Comparison of ENCODE assay signal across 8 mouse cellular contexts in the genomic region with DNA sequence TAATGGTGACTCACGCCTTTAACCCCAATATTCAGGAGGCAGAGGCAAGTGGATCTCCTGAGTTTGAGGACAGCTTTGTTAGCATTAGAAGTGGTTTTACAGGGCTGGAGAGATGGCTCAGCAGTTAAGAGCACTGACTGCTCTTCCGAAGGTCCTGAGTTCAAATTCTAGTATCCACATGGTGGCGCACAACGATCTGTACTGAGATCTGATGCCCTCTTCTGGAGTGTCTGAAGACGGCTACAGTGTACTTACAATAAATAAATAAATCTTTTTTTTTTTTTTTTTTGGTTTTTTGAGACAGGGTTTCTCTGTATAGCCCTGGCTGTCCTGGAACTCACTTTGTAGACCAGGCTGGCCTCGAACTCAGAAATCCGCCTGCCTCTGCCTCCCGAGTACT. TPM values are rescaled to one million over a fixed set of nuclear protein-coding genes. Genes with fewer than 3 reads are reported as not detected.
DNase-seq lines count a peak whose midpoint lies in the region; ATAC-seq and TF ChIP-seq lines count a peak whose summit lies in the region.
"Not testable (repeated sequence)": the region's sequence is repeated elsewhere in the genome, so short reads cannot be mapped to it uniquely, and the experiment has no call there.
"Had no signal": no experiment of that assay in that cellular context is flagged by ENCODE, and none has a peak within 500 bp of the region (broad histone marks: within the 10 kb centered on the region; RNA-seq: fewer than 3 reads in every experiment).

No protein-coding gene starts in this region.

- 83% methylated on average over 5 of the region's 8 CpGs for WGBS in lung, embryonic 14.5 days
- 91% methylated on average over 5 of the region's 8 CpGs for WGBS in midbrain, postnatal 0 days

- H3K4me3 ChIP-seq in MEL (ENCODE audit: control insufficient read depth in 1 of 2, insufficient read depth in 1 of 2, low read depth in 2 of 2, low read length in 2 of 2); lung, embryonic 14.5 days (ENCODE audit: low read depth, low read length); midbrain, postnatal 0 days (ENCODE audit: low read depth, low read length): not testable (repeated sequence)

- H3K36me3 ChIP-seq in MEL (ENCODE audit: control insufficient read depth in 1 of 2, insufficient read depth in 2 of 2, low read length in 2 of 2); lung, embryonic 14.5 days (ENCODE audit: insufficient read depth); midbrain, postnatal 0 days (ENCODE audit: insufficient read depth, low read length): not testable (repeated sequence)

- H3K9ac ChIP-seq in MEL (ENCODE audit: control insufficient read depth, low read depth, low read length, poor library complexity, severe bottlenecking); lung, embryonic 14.5 days; midbrain, postnatal 0 days (replicated peaks; ENCODE audit: low read length, poor library complexity, severe bottlenecking): not testable (repeated sequence)

- H3K4me2 ChIP-seq in lung, embryonic 14.5 days; midbrain, postnatal 0 days (ENCODE audit: low read depth, low read length, poor library complexity, severe bottlenecking): not testable (repeated sequence)

- H3K79me2 ChIP-seq in MEL (ENCODE audit: control insufficient read depth, insufficient read depth, low read length, poor library complexity): not testable (repeated sequence)

- TF ChIP-seq RAD21 in MEL (IDR thresholded peaks at IDR 0.05; ENCODE audit: low read depth, low read length): not testable (repeated sequence)

- H3K27me3 ChIP-seq in MEL (ENCODE audit: control insufficient read depth in 1 of 2, insufficient read depth in 2 of 2, low read length in 2 of 2); lung, embryonic 14.5 days (ENCODE audit: insufficient read depth, low read length); midbrain, postnatal 0 days (ENCODE audit: insufficient read depth, low read length): not testable (repeated sequence)

- ATAC-seq in lung, embryonic 14.5 days (ENCODE audit: insufficient read depth); midbrain, postnatal 0 days (ENCODE audit: low FRiP score): not testable (repeated sequence)

- not testable (repeated sequence) for TF ChIP-seq EP300 in MEL (IDR thresholded peaks at IDR 0.05; ENCODE audit: low read depth in 1 of 2, low read length in 2 of 2)

- H3K4me1 ChIP-seq in MEL (ENCODE audit: control insufficient read depth in 1 of 2, insufficient read depth in 2 of 2, low read length in 2 of 2); lung, embryonic 14.5 days (ENCODE audit: insufficient read depth): not testable (repeated sequence)
- peaks cover 13% of the 10 kb centered on the region for H3K4me1 ChIP-seq in midbrain, postnatal 0 days (ENCODE audit: insufficient read depth, low read length)

- TF ChIP-seq CTCF in MEL (IDR thresholded peaks at IDR 0.05 in 2 of 3, conservative IDR thresholded peaks at IDR 0.05 in 1 of 3; ENCODE audit: control insufficient read depth in 1 of 3, insufficient read depth in 1 of 3, low read depth in 2 of 3, low read length in 3 of 3, poor library complexity in 1 of 3, severe bottlenecking in 1 of 3): peak in 1 of 3 experiments; percentile 51; a peak in 2 of 6 replicates
- 0 out of 2 replicates have a peak, but pooled peaks have one; percentile 2 for TF ChIP-seq CTCF in lung, embryonic 14.5 days (IDR thresholded peaks at IDR 0.05; ENCODE audit: low read depth)
- TF ChIP-seq CTCF in midbrain, postnatal 0 days (IDR thresholded peaks at IDR 0.05): 0 out of 2 replicates have a peak, but pooled peaks have one; percentile 24

- TF ChIP-seq POLR2A in MEL (IDR thresholded peaks at IDR 0.05; ENCODE audit: control insufficient read depth in 1 of 2, insufficient read depth in 1 of 2, low read depth in 1 of 2, low read length in 2 of 2, poor library complexity in 1 of 2): not testable (repeated sequence)

- not testable (repeated sequence) for H3K9me3 ChIP-seq in MEL (replicated peaks; ENCODE audit: insufficient read depth, low read length); lung, embryonic 14.5 days (ENCODE audit: low read depth, low read length); midbrain, postnatal 0 days (ENCODE audit: low read length)

- peak; percentile 50 for DNase-seq in A20 (ENCODE audit: low read depth, low spot score)
- DNase-seq in MEL (ENCODE audit: low read depth, low spot score); lung, embryonic 14.5 days; midbrain, postnatal 0 days (ENCODE audit: low spot score): not testable (repeated sequence)
- peak; percentile 1 for DNase-seq in adrenal gland, postnatal 14 days
- DNase-seq in induced T-regulatory cell, adult 2 months (ENCODE audit: low read depth): peak; percentile 56

- H3K27ac ChIP-seq in MEL (ENCODE audit: control insufficient read depth, low read depth, low read length); lung, embryonic 14.5 days (ENCODE audit: low read depth); midbrain, postnatal 0 days (ENCODE audit: low read depth, low read length): not testable (repeated sequence)

TF ChIP-seq in MEL, 35 proteins besides CTCF, POLR2A, EP300 and RAD21:
- peak; percentile 56 for TF ChIP-seq SMC3 (IDR thresholded peaks at IDR 0.05; ENCODE audit: low read depth, low read length)
- peak; percentile 37 for TF ChIP-seq ZC3H11A (IDR thresholded peaks at IDR 0.05; ENCODE audit: low read depth, low read length)
- TF ChIP-seq ZNF384 (IDR thresholded peaks at IDR 0.05; ENCODE audit: low read depth, low read length): peak; percentile 63

RNA-seq across cellular contexts. Expression of gene Pecam1, which starts 9.7 kb away (rescaled TPM):
- 0.12 and 0.20 TPM in 2 replicates for total RNA-seq in MEL (2012; rRNA removed)
- under 1 TPM in 1 of 2 experiments, not detected in 1; 0.14 TPM for polyA plus RNA-seq in MEL (2012; ENCODE audit: insufficient read depth in 1 of 2, insufficient read length in 2 of 2, low read depth in 1 of 2, low replicate concordance in 2 of 2, missing spikeins in 1 of 2)
- 110 and 152 TPM in 2 replicates for total RNA-seq in adrenal gland, postnatal 14 days (2021)
- polyA plus RNA-seq in lung, embryonic 14.5 days (2014; fragmentation: Nextera tagmentation; extraction: Ambion mirVana): 89.5 and 95.9 TPM in 2 replicates
- total RNA-seq in midbrain, postnatal 0 days (2014; rRNA removed): 17.5 and 18.1 TPM in 2 replicates
- 9.8 and 11.1 TPM in 2 replicates for polyA plus RNA-seq in midbrain, postnatal 0 days (2015; fragmentation: Nextera tagmentation; extraction: Ambion mirVana)
- polyA plus RNA-seq: erythroblast, embryonic 14.5 days; G1E had no signal

RNA-seq across cellular contexts. Expression of gene Milr1, which starts 10.3 kb away (rescaled TPM):
- total RNA-seq in MEL (2012; rRNA removed): not detected in 2 replicates
- polyA plus RNA-seq in MEL (2012; ENCODE audit: insufficient read depth in 1 of 2, insufficient read length in 2 of 2, low read depth in 1 of 2, low replicate concordance in 2 of 2, missing spikeins in 1 of 2): under 1 TPM in 1 of 2 experiments, not detected in 1; 0.26 TPM
- 0.67 and 1.9 TPM in 2 replicates for total RNA-seq in adrenal gland, postnatal 14 days (2021)
- 1.6 and 1.7 TPM in 2 replicates for polyA plus RNA-seq in lung, embryonic 14.5 days (2014; fragmentation: Nextera tagmentation; extraction: Ambion mirVana)
- total RNA-seq in midbrain, postnatal 0 days (2014; rRNA removed): 0.66 TPM in 1 of 2 replicates, not detected in the other
- 0.37 and 0.82 TPM in 2 replicates for polyA plus RNA-seq in midbrain, postnatal 0 days (2015; fragmentation: Nextera tagmentation; extraction: Ambion mirVana)
- polyA plus RNA-seq: erythroblast, embryonic 14.5 days had no signal

RNA-seq across cellular contexts. Expression of gene Polg2, which starts 38.6 kb away (rescaled TPM):
- total RNA-seq in MEL (2012; rRNA removed): 9.2 and 10.7 TPM in 2 replicates
- 1 to 10 TPM in 1 of 2 experiments, not detected in 1; 6.3 TPM for polyA plus RNA-seq in MEL (2012; ENCODE audit: insufficient read depth in 1 of 2, insufficient read length in 2 of 2, low read depth in 1 of 2, low replicate concordance in 2 of 2, missing spikeins in 1 of 2)
- total RNA-seq in adrenal gland, postnatal 14 days (2021): 6.6 and 7.3 TPM in 2 replicates
- polyA plus RNA-seq in lung, embryonic 14.5 days (2014; fragmentation: Nextera tagmentation; extraction: Ambion mirVana): 8.6 and 9.9 TPM in 2 replicates
- 6.6 and 9.8 TPM in 2 replicates for total RNA-seq in midbrain, postnatal 0 days (2014; rRNA removed)
- 9.7 and 10.5 TPM in 2 replicates for polyA plus RNA-seq in midbrain, postnatal 0 days (2015; fragmentation: Nextera tagmentation; extraction: Ambion mirVana)

RNA-seq across cellular contexts. Expression of gene Ddx5, which starts 48.3 kb away (rescaled TPM):
- 338 and 358 TPM in 2 replicates for total RNA-seq in MEL (2012; rRNA removed)
- 1,000 to 10,000 TPM in 1 of 2 experiments, 100 to 1,000 TPM in 1; 748 to 3,269 TPM for polyA plus RNA-seq in MEL (2012; ENCODE audit: insufficient read depth in 1 of 2, insufficient read length in 2 of 2, low read depth in 1 of 2, low replicate concordance in 2 of 2, missing spikeins in 1 of 2)
- total RNA-seq in adrenal gland, postnatal 14 days (2021): 755 and 762 TPM in 2 replicates
- 408 and 429 TPM in 2 replicates for polyA plus RNA-seq in lung, embryonic 14.5 days (2014; fragmentation: Nextera tagmentation; extraction: Ambion mirVana)
- total RNA-seq in midbrain, postnatal 0 days (2014; rRNA removed): 408 and 459 TPM in 2 replicates
- polyA plus RNA-seq in midbrain, postnatal 0 days (2015; fragmentation: Nextera tagmentation; extraction: Ambion mirVana): 260 and 301 TPM in 2 replicates

RNA-seq across cellular contexts. Expression of gene Cep95, which starts 48.3 kb away (rescaled TPM):
- total RNA-seq in MEL (2012; rRNA removed): 11.2 and 11.6 TPM in 2 replicates
- 10 to 100 TPM in 1 of 2 experiments, not detected in 1; 12.9 TPM for polyA plus RNA-seq in MEL (2012; ENCODE audit: insufficient read depth in 1 of 2, insufficient read length in 2 of 2, low read depth in 1 of 2, low replicate concordance in 2 of 2, missing spikeins in 1 of 2)
- total RNA-seq in adrenal gland, postnatal 14 days (2021): 12.2 and 13.2 TPM in 2 replicates
- 17.1 and 18.8 TPM in 2 replicates for polyA plus RNA-seq in lung, embryonic 14.5 days (2014; fragmentation: Nextera tagmentation; extraction: Ambion mirVana)
- 6.0 and 13.3 TPM in 2 replicates for total RNA-seq in midbrain, postnatal 0 days (2014; rRNA removed)
- 6.0 and 7.9 TPM in 2 replicates for polyA plus RNA-seq in midbrain, postnatal 0 days (2015; fragmentation: Nextera tagmentation; extraction: Ambion mirVana)

Comparison
In these comparisons a context has a peak if more than half of its experiments do, and no peak if none do; other contexts are left out.
1. RNA of gene Pecam1, which starts 9.7 kb away (total RNA-seq): 110 to 152 TPM in adrenal gland, postnatal 14 days and 17.5 to 18.1 TPM in midbrain, postnatal 0 days; 0.12 to 0.20 TPM in MEL; every median in the first group is over 10 times any median in the second.